Mouse (Mus musculus): Measurements from ENCODE around the gene Atp6v0e.

DNA sequence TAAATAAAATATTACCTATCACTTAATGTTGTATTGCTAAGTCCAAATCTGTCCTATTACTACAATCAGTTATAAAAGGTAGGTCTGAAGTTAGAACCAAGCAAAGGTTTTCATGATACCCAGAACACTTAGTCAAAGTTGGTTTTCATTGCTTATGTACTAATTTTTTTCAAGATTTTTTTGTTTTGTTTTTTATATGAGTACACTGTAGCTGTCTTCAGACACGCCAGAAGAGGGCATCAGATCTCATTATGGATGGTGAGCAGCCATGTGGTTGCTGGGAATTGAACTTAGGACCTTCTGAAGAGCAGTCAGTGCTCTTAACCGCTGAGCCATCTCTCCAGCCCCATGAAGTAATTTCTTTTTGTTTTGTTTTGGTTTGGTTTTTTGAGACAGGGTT is 54.8 kb downstream of the Atp6v0e start:
- TF ChIP-seq GATA1 (IDR thresholded peaks at IDR 0.05; ENCODE audit: borderline replicate concordance, low read length) (no peak), FLI1 (IDR thresholded peaks at IDR 0.05; ENCODE audit: low read length) (no peak)
